Mouse (Mus musculus) retina, postnatal 7 days (tissue): ENCODE measurements around the gene Nat10.

Source experiments
- DNase-seq: peaks from one replicate; pipeline ENCODE4 v3.0.0-alpha.2; 2012; ENCODE audit warnings: low read depth, low spot score

The Nat10 gene

GRCm38 (mm10) chr2:103691278-103691677 lies 69.8 kb downstream of the Nat10 start:
- no peak for DNase-seq

- DNase-seq, result no peak
Measured at GRCm38 (mm10) chr2:103690828-103691227, 70.2 kb downstream of the Nat10 start.

- DNase-seq, result no peak
Measured at GRCm38 (mm10) chr2:103690425-103690824, 70.6 kb downstream of the Nat10 start.

- DNase-seq, result no peak
Measured at GRCm38 (mm10) chr2:103687888-103688287, 73.2 kb downstream of the Nat10 start.

GRCm38 (mm10) chr2:103687143-103687542 lies 73.9 kb downstream of the Nat10 start:
- peak; percentile 30 for DNase-seq

GRCm38 (mm10) chr2:103685581-103685980 lies 75.5 kb downstream of the Nat10 start:
- DNase-seq, result no peak

- no peak for DNase-seq
Measured at GRCm38 (mm10) chr2:103684926-103685577, 76.0 kb downstream of the Nat10 start.

GRCm38 (mm10) chr2:103684431-103684830 lies 76.6 kb downstream of the Nat10 start:
- DNase-seq, result no peak

- no peak for DNase-seq
Measured at GRCm38 (mm10) chr2:103682927-103683442, 78.1 kb downstream of the Nat10 start.

- no peak for DNase-seq
Measured at GRCm38 (mm10) chr2:103682261-103682722, 78.8 kb downstream of the Nat10 start.

GRCm38 (mm10) chr2:103681149-103681548 lies 79.9 kb downstream of the Nat10 start:
- DNase-seq, result no peak

GRCm38 (mm10) chr2:103680364-103681110 lies 80.5 kb downstream of the Nat10 start:
- DNase-seq, result no peak

DNA sequence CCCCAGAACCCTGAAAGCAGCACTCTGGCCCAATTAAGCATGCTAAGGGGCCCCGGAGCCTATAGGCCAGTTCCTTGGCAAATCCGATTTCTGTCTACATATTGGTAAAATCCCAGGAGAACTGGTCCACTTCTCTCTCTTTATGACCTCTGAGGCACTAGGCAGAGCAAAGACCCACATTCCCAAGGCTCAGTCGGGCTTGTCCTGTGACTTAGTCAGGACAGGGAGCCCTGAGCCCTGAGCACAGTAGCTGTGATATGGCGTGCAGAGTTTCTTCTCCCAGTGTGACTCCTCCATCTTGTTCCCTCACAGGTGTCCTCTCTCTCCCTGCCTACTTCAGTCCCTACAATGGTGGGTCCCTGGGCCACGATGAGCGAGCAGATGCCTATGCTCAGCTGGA lies 82.6 kb downstream of the Nat10 start:
- DNase-seq, result no peak

- no peak for DNase-seq
Measured at GRCm38 (mm10) chr2:103677614-103678369, 83.3 kb downstream of the Nat10 start.

DNA sequence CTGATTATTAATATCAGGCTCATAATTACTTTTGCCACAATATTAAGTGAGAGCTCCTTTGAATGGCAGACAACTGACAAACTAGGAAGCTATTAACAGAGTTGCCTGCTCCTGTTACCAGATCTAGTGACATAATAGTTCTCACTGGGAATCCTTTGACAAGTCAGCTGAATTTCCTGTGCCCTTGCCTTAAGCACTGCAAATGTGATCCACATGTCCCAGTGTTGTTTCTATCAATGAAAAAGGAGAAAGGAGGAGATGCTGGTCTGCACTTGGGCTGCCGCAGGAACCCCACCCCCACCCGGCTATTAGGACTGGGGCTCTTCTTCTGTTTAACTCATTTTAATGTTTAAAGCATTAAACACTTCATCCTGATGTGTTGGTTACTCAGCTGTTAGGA lies 84.3 kb downstream of the Nat10 start:
- DNase-seq, result no peak

GRCm38 (mm10) chr2:103675391-103675790 lies 85.7 kb downstream of the Nat10 start:
- no peak for DNase-seq

DNA sequence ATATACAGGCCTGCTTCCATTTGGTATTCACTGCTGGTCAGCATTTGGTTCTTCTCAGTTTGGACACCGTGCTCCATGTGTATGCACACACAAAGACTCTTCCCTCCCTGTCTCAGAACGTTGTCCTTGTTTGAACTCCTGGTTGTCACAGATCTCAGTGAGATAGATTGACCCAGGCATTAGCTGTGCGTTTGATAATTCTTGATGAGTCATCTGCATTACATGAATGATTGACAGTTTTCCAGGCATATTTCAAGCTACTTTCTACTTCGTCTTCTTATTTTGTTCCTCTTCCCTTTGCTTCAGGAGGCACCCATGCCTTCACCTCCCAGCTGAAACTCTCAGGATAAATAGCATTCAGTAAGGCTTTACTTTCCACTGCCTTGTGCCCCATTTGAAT lies 87.5 kb downstream of the Nat10 start:
- no peak for DNase-seq

DNA sequence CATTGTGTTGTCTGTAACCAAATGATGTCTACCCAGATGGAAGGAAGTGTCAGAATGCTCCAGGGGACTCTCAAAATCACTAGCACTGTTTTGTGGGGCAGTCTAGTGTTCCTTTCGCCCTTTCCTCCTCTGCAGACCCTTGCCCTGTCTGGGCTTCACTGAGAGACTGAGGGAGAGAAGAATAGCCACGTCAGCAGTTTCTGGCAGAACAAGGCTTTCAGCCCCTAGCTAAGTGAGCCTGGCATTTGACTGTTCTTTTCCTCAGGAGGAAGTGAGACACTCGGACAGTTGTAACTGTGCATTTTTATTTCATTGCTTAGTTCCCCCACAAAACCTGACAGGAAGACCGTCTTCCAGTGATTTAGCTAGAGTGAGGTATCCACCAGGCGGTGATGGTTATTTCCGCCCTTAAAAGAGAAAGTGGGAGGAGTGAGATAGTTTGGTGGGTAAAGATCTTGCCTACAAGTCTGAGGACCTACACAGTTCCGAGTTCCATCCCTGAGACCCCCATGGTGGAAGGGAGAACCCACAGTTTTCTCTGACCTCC lies 88.4 kb downstream of the Nat10 start:
- no peak for DNase-seq
